Mouse (Mus musculus) neural tube, embryonic 12.5 days (tissue): ENCODE data around the gene Defb45. TPM values are rescaled to one million over a fixed set of nuclear protein-coding genes. Genes with fewer than 3 reads are reported as not detected.

Experiments
- ATAC-seq: fragments of 200-750 bp; cut with Nextera tagmentation; 2 replicates; pipeline ENCODE4 v1.8.0; 2017; ENCODE audit warnings: low read depth, mild to moderate bottlenecking, moderate TSS enrichment, moderate library complexity; ENCODE audit not compliant: low FRiP score
- H3K27ac ChIP-seq: fragments of 300-500 bp; sonication (generic); 2 replicates; pipeline ENCODE4 v1.5.1; 2016
- H3K27me3 ChIP-seq: fragments of 300-500 bp; sonication (generic); replicated peaks from 2 replicates; pipeline ENCODE4 v1.6.1; 2016; ENCODE audit warnings: mild to moderate bottlenecking
- H3K36me3 ChIP-seq: fragments of 300-500 bp; sonication (generic); 2 replicates; pipeline ENCODE4 v1.6.1; 2016; ENCODE audit warnings: mild to moderate bottlenecking
- H3K4me1 ChIP-seq: fragments of 300-500 bp; sonication (generic); 2 replicates; pipeline ENCODE4 v1.6.1; 2016
- H3K4me2 ChIP-seq: fragments of 300-500 bp; sonication (generic); replicated peaks from 2 replicates; pipeline ENCODE4 v1.6.1; 2016; ENCODE audit warnings: mild to moderate bottlenecking
- H3K4me3 ChIP-seq: fragments of 300-500 bp; sonication (generic); 2 replicates; pipeline ENCODE4 v1.5.1; 2016
- H3K9ac ChIP-seq: fragments of 300-500 bp; sonication (generic); 2 replicates; pipeline ENCODE4 v1.6.1; 2016; ENCODE audit warnings: mild to moderate bottlenecking
- H3K9me3 ChIP-seq: fragments of 300-500 bp; sonication (generic); 2 replicates; pipeline ENCODE4 v1.6.1; 2016; ENCODE audit warnings: mild to moderate bottlenecking
- WGBS: fragments of 180-500 bp; shearing (Covaris S2); methylation state at CpG from one replicate; pipeline ENCODE4 v1.1.7; 2016; 5-methylcytosine and 5-hydroxymethylcytosine counted together
- polyA plus RNA-seq: library from polyadenylated mRNA; unstranded; fragments of >200 nt; fragmentation: Nextera tagmentation; extraction: Ambion mirVana; gene quantifications from 2 replicates; pipeline ENCODE4 v1.2.1, GENCODE M21; 2016

The Defb45 gene
- polyA plus RNA-seq, result not detected in 2 replicates

DNA sequence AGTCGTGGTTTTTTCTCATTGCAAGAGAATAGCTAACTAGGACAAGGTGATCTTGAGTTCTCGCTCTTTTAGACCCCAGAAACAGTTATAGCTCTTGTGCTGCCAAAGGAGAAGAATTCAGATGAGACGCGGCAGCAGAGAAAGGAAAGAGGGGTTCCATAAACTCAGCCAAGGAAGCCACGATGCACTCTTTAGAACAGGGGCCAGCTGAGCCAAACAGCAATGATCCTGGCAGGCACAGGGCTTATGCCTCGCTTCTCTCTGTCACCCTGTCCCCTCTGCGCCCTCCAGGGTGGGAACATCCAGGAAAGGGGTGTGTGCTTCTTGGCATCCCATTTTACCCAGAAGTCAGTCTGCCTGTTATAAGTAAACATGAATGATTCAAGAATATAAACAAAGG, at the start of gene Defb45:
Gene Defb45 (minus strand): TSS at position 101 of the 400 bp plus-strand sequence.
- H3K4me2 ChIP-seq, result no peak within 1 kb of the TSS

GRCm38 (mm10) chr2:152639406-152640113, 40.4 kb upstream of the Defb45 start:
- peak; percentile 66 for ATAC-seq
- Histone ChIP-seq H3K27ac (no peak overlapping the region), H3K9ac (no peak overlapping the region)

More for the DNA sequence above, at the start of gene Defb45:
- no peaks in the 10 kb centered on the region for H3K4me1 ChIP-seq
- no peaks in the 10 kb centered on the region for H3K9me3 ChIP-seq
- H3K36me3 ChIP-seq, result no peaks in the 10 kb centered on the region
- H3K27me3 ChIP-seq, result no peaks in the 10 kb centered on the region
- no peak for ATAC-seq
- H3K27ac ChIP-seq, result no peak within 1 kb of the TSS
- H3K9ac ChIP-seq, result no peak within 1 kb of the TSS
- 70% methylated on average over 7 of the region's 7 CpGs for WGBS
- H3K4me3 ChIP-seq, result no peak within 1 kb of the TSS

GRCm38 (mm10) chr2:152638865-152639264, 39.7 kb upstream of the Defb45 start:
- WGBS, result 54% methylated on average over 6 of the region's 6 CpGs
- no peak for ATAC-seq
- Histone ChIP-seq H3K27ac (no peak overlapping the region), H3K4me3 (no peak overlapping the region), H3K9me3 (no peaks in the 10 kb centered on the region), H3K9ac (no peak overlapping the region), H3K4me1 (peaks cover 12% of the 10 kb centered on the region), H3K27me3 (0 out of 2 replicates have a peak, but pooled peaks cover 3% of the 10 kb centered on the region), H3K36me3 (no peaks in the 10 kb centered on the region), H3K4me2 (no peak overlapping the region)

More at GRCm38 (mm10) chr2:152639406-152640113, 40.4 kb upstream of the Defb45 start:
- Histone ChIP-seq H3K4me1 (peaks cover 12% of the 10 kb centered on the region), H3K4me3 (no peak overlapping the region), H3K36me3 (no peaks in the 10 kb centered on the region), H3K4me2 (peak overlapping the region; percentile 26), H3K27me3 (no peaks in the 10 kb centered on the region), H3K9me3 (no peaks in the 10 kb centered on the region)
- WGBS, result 12% methylated on average over 11 of the region's 11 CpGs

GRCm38 (mm10) chr2:152637381-152637780, 38.2 kb upstream of the Defb45 start:
- Histone ChIP-seq H3K27ac (no peak overlapping the region), H3K4me2 (no peak overlapping the region), H3K9me3 (no peaks in the 10 kb centered on the region), H3K27me3 (0 out of 2 replicates have a peak, but pooled peaks cover 3% of the 10 kb centered on the region), H3K4me1 (peaks cover 12% of the 10 kb centered on the region), H3K9ac (no peak overlapping the region), H3K4me3 (no peak overlapping the region), H3K36me3 (no peaks in the 10 kb centered on the region)
- WGBS, result 88% methylated on average over 4 of the region's 4 CpGs
- ATAC-seq, result no peak

DNA sequence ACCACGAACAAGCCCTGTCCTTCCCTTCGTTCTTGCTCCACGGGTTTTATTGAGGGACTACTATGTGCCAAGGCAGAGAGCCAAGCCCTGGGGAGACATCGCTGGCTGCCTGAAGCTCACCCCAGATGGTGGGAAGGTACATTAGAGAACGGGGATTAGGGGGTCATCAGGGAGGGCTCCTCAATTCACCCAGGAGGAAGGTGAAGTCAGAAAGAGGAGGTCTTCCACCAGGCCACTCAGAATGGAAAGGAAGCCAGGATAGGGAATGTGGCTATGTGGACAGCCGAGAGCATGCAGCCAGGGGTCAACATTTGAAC, 37.8 kb upstream of the Defb45 start:
- Histone ChIP-seq H3K4me3 (no peak overlapping the region), H3K27me3 (0 out of 2 replicates have a peak, but pooled peaks cover 3% of the 10 kb centered on the region), H3K9me3 (no peaks in the 10 kb centered on the region), H3K36me3 (no peaks in the 10 kb centered on the region), H3K9ac (no peak overlapping the region), H3K27ac (no peak overlapping the region), H3K4me1 (peaks cover 12% of the 10 kb centered on the region), H3K4me2 (no peak overlapping the region)
- no peak for ATAC-seq
- 85% methylated on average over 6 of the region's 6 CpGs for WGBS

DNA sequence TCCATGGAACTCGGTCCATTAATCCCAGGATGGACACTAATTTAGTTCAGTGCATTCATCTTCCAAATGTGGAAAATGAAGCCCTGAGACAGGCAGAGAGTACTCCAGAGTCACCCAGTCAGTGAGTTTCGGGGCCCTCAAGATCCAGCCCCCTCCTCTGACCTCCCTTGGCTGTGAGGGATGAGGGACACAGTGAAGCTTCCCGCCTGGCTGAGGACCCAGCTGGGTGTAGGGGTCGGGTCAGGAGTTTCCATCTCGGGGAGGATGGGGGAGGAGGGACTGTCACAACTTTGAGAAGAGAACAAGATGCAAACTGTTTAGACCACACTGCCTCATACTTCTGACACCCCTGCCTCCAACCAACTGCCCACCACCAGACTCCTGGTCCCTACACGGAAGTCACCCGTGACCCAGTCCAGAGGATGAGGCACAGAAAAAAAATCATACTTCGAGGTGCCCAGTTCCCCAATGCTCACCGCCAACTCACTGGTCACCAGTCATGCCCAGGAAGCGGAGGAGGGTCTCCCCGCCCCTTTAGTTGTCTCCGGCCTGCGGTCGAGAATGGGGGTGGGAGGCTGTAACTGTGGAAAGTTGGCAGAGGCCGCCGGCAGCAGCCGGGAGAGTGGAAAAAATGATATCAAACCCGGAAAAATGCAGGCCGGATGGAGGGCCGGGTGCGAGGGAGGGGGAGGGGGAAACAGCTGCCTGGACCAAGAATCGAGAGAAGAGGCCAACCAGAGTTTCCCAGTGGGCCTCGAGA, 37.2 kb upstream of the Defb45 start:
- H3K4me2 ChIP-seq, result no peak overlapping the region
- H3K9me3 ChIP-seq, result no peaks in the 10 kb centered on the region
- H3K9ac ChIP-seq, result no peak overlapping the region
- H3K4me1 ChIP-seq, result peaks cover 12% of the 10 kb centered on the region
- 82% methylated on average over 23 of the region's 23 CpGs for WGBS
- H3K36me3 ChIP-seq, result no peaks in the 10 kb centered on the region
- no peak for ATAC-seq
- H3K27me3 ChIP-seq, result 0 out of 2 replicates have a peak, but pooled peaks cover 3% of the 10 kb centered on the region
- H3K27ac ChIP-seq, result no peak overlapping the region
- no peak overlapping the region for H3K4me3 ChIP-seq

DNA sequence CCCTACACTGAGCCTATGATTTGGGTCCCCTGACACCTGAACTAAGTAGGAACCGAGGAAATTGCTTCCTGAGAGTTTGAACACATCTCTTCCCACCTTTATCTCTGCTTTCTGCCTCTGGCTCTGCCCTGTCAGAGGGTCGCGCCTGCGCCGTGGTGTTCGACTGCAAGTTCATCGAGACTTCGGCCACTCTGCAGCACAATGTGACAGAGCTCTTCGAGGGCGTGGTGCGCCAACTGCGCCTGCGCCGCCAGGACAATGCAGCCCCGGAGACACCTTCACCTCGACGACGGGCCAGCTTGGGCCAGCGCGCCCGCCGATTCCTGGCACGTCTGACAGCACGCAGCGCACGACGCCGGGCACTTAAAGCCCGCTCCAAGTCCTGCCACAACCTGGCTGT, 35.1 kb upstream of the Defb45 start:
- ATAC-seq, result no peak
- 79% methylated on average over 29 of the region's 29 CpGs for WGBS
- Histone ChIP-seq H3K27me3 (peaks cover 8% of the 10 kb centered on the region; the same call in 1 of the 2 replicates), H3K9ac (no peak overlapping the region), H3K36me3 (no peaks in the 10 kb centered on the region), H3K27ac (no peak overlapping the region), H3K4me3 (no peak overlapping the region), H3K4me1 (peaks cover 5% of the 10 kb centered on the region), H3K9me3 (no peaks in the 10 kb centered on the region), H3K4me2 (no peak overlapping the region)

DNA sequence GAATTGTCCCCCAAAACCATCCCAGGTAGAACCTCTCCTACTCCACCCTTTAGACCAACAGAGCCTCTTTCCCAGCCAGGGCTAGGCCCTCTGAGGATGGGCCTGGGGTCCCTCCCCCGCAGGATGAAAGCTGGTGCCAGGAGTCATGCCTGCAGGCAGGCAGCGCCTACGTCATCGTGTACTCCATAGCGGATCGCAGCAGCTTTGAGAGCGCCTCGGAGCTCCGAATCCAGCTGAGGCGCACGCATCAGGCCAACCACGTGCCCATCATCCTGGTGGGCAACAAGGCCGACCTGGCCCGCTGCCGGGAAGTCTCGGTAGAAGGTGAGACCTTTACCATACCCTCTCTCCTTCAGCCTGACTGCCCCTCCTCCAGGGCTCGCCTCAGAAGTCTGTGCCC, 34.1 kb upstream of the Defb45 start:
- Histone ChIP-seq H3K27ac (no peak overlapping the region), H3K27me3 (peaks cover 18% of the 10 kb centered on the region), H3K9ac (no peak overlapping the region), H3K4me2 (peak overlapping the region; percentile 32; the same call in 1 of the 2 replicates), H3K4me3 (no peak overlapping the region), H3K4me1 (no peaks in the 10 kb centered on the region), H3K9me3 (no peaks in the 10 kb centered on the region), H3K36me3 (no peaks in the 10 kb centered on the region)
- no peak for ATAC-seq
- WGBS, result 67% methylated on average over 17 of the region's 17 CpGs

DNA sequence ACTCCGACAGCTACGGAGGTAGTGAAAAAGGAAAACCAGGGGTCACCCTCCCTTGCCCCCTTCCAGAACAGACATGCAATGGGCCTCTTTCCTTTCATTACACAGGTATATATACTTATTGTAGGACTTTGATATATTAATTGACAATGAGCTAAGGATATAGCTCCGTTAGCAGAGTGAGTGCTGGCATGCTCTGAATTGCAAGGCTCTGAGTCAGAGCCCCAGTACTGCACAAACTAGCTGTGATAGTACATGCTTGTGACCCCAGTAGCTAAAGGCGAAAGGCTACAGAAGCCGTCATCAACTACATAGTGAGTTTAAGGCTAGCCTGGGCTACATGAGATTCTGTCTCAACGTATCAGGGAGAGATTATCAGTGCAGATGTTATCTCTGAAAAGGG, 30.7 kb upstream of the Defb45 start:
- Histone ChIP-seq H3K4me3 (no peak overlapping the region), H3K9me3 (no peaks in the 10 kb centered on the region), H3K27me3 (peaks cover 46% of the 10 kb centered on the region), H3K4me2 (no peak overlapping the region), H3K9ac (no peak overlapping the region), H3K36me3 (no peaks in the 10 kb centered on the region), H3K4me1 (peaks cover 8% of the 10 kb centered on the region), H3K27ac (no peak overlapping the region)
- no peak for ATAC-seq
- 87% methylated on average over 6 of the region's 6 CpGs for WGBS

DNA sequence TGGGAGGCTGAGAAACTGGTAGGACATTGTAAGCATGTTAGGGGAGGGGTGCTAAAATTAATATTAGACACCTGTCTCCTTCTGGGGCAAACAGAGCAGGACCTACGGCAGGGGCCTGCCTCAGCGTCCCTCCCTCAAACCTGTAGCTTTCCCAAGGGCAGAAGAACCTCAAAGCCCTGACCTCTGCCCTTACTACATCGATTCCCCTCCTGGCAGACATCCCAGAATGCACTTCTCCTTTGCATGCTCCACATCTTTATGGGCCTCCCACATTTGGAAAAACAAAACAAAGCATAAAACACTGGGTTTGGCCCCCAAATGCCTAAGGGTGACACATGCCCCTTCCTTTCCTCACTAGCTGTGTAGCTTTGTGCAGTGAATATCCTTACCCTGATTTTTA, 30.0 kb upstream of the Defb45 start:
- Histone ChIP-seq H3K9ac (no peak overlapping the region), H3K36me3 (no peaks in the 10 kb centered on the region), H3K9me3 (no peaks in the 10 kb centered on the region), H3K27me3 (peaks cover 43% of the 10 kb centered on the region), H3K4me3 (no peak overlapping the region), H3K4me2 (no peak overlapping the region), H3K27ac (no peak overlapping the region), H3K4me1 (peaks cover 8% of the 10 kb centered on the region)
- ATAC-seq, result no peak
- WGBS, result 65% methylated on average over 3 of the region's 3 CpGs

DNA sequence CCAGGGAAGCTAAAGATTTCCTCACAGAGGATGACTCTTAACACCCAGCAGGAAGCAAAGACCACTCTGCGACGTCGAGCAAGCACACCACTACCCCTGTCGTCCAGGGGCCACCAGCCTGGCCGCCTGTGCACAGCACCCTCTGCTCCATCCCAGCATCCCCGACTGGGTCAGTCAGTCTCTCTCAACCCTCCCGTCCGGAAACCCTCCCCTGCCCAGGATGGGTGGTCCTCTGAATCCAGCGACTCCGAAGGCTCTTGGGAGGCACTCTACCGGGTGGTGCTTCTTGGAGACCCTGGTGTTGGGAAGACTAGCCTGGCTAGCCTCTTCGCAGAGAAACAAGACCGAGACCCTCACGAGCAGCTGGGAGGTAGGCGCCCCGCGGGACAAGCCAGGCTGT, 28.9 kb upstream of the Defb45 start:
- no peak for ATAC-seq
- Histone ChIP-seq H3K27me3 (peaks cover 42% of the 10 kb centered on the region), H3K27ac (no peak overlapping the region), H3K36me3 (no peaks in the 10 kb centered on the region), H3K4me1 (peaks cover 8% of the 10 kb centered on the region), H3K4me2 (no peak overlapping the region), H3K9ac (no peak overlapping the region), H3K4me3 (no peak overlapping the region), H3K9me3 (no peaks in the 10 kb centered on the region)
- 40% methylated on average over 17 of the region's 17 CpGs for WGBS

DNA sequence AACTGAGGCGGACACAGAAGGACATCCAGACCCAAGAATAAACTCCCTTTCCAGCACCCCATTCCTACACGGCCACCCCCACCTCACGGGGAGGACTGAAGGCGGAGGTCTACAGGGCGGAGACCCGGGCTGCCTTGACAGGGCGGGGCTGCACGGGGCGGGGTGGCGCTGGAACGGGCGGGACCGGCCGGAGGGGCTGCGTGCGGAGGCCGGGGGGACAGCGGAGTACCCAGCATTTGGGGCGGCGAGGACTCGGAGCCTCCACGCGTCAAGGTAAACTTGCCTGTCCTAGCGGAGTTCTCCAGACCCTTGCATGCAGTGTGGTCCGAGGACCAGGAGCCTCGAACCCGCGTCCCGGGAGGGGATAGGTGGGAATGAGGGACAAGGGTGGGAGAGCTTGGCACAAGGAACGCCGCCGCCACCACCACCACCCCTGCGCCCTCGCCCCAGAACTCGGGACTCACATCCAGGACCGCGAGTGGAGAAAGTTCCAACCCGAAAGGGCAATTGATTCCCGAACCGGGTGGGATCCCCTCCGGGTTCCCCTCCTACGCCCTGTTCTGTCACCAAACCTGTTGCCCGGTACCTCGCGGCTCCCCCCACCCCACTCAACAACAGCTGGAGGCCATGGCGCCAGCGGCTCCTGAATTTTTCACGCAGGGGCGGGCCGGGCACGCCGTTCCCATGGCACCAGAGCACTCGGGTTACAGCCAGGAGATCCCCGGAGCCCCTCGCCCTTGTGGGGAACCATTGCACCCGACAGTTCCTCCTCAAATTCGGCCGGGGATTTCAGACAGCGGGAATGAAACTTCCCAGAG, 27.8 kb upstream of the Defb45 start, which contains the start of gene Rem1:
Gene Rem1 (plus strand): TSS at position 178 of the 818 bp plus-strand sequence.
- H3K36me3 ChIP-seq, result no peaks in the 10 kb centered on the region
- H3K4me1 ChIP-seq, result peaks cover 8% of the 10 kb centered on the region
- peak within 1 kb of the TSS; percentile 63 for H3K4me2 ChIP-seq
- 0 out of 2 replicates have a peak, but pooled peaks have one; percentile 17 for ATAC-seq
- 1% methylated on average over 59 of the region's 59 CpGs for WGBS
- no peak within 1 kb of the TSS; the same call in 1 of the 2 replicates for H3K9ac ChIP-seq
- no peaks in the 10 kb centered on the region for H3K9me3 ChIP-seq
- peaks cover 42% of the 10 kb centered on the region for H3K27me3 ChIP-seq
- peak within 1 kb of the TSS; percentile 30 for H3K4me3 ChIP-seq
- no peak within 1 kb of the TSS for H3K27ac ChIP-seq
